Mouse (Mus musculus) ovary, postnatal 14 days (tissue): ENCODE data around the gene Pofut2.

Experiments
- DNase-seq: peaks from one replicate; pipeline ENCODE4 v3.0.0; 2022; ENCODE audit warnings: low spot score

Pofut2 gene

DNA sequence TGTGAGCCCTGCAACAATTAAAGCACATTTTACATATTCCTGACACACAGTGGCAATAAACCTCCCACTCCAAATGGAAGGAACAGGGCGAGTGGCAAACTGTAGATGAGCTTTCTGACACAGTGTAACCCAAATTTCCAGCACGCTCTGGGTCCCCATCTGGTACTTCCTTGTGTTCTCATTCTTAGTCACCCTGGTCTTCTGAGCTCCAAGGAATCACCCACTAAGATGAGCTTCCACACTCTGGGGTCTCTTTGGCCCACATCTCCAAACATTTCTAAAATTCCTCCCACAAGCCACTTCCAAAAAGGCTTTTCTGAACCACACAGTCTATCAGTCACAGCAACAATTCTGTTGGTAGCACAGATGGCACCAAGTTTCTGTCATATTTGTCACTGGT is 56.7 kb downstream of the Pofut2 start:
- no peak for DNase-seq
